Mouse (Mus musculus) heart, embryonic 14.5 days (tissue): Measurements from ENCODE around the gene Cacna1b. TPM values are rescaled to one million over a fixed set of nuclear protein-coding genes. Genes with fewer than 3 reads are reported as not detected.

Experiments
- ATAC-seq: fragments of 200-750 bp; cut with Nextera tagmentation; 2 replicates; pipeline ENCODE4 v1.8.0; 2017; ENCODE audit warnings: low read depth, moderate TSS enrichment; ENCODE audit not compliant: insufficient number of reproducible peaks, insufficient read depth, low FRiP score
- H3K27ac ChIP-seq, 2 experiments: fragments of 200-500 bp in 1 of 2; fragments of 300-500 bp in 1 of 2; sonication (generic) in 1 of 2; replicated peaks in 1 of 2; 2 replicates each; pipeline ENCODE4 v1.5.1; 2012 to 2014; ENCODE audit warnings: low read depth in 2 of 2, low read length in 2 of 2, control low read depth in 1 of 2, mild to moderate bottlenecking in 1 of 2, mixed read lengths in 1 of 2; ENCODE audit not compliant: control insufficient read depth in 1 of 2, insufficient read depth in 1 of 2
- H3K27me3 ChIP-seq: fragments of 300-500 bp; sonication (generic); 2 replicates; pipeline ENCODE4 v1.6.1; 2014; ENCODE audit warnings: mild to moderate bottlenecking, low read length, control low read depth; ENCODE audit not compliant: control insufficient read depth, insufficient read depth
- H3K36me3 ChIP-seq: fragments of 300-500 bp; sonication (generic); 2 replicates; pipeline ENCODE4 v1.6.1; 2014; ENCODE audit warnings: mild to moderate bottlenecking, control low read depth, low read length, mixed read lengths; ENCODE audit not compliant: control insufficient read depth, insufficient read depth
- H3K4me1 ChIP-seq, 2 experiments: fragments of 200-500 bp in 1 of 2; fragments of 300-500 bp in 1 of 2; sonication (generic) in 1 of 2; 2 replicates each; pipeline ENCODE4 v1.6.1; 2012 to 2014; ENCODE audit warnings: low read length in 2 of 2, control low read depth in 1 of 2, mixed read lengths in 1 of 2; ENCODE audit not compliant: control insufficient read depth in 2 of 2, insufficient read depth in 2 of 2
- H3K4me2 ChIP-seq: fragments of 300-500 bp; sonication (generic); 2 replicates; pipeline ENCODE4 v1.6.1; 2014; ENCODE audit warnings: mild to moderate bottlenecking, low read length
- H3K4me3 ChIP-seq, 2 experiments: fragments of 200-500 bp in 1 of 2; fragments of 300-500 bp in 1 of 2; sonication (generic) in 1 of 2; 2 replicates each; pipeline ENCODE4 v1.5.1; 2012 to 2014; ENCODE audit warnings: low read length in 2 of 2, mild to moderate bottlenecking in 2 of 2, control low read depth in 1 of 2, low read depth in 1 of 2, moderate library complexity in 1 of 2; ENCODE audit not compliant: control insufficient read depth in 1 of 2, insufficient read depth in 1 of 2
- H3K9ac ChIP-seq: fragments of 300-500 bp; sonication (generic); 2 replicates; pipeline ENCODE4 v1.6.1; 2014; ENCODE audit warnings: mild to moderate bottlenecking, low read length
- H3K9me3 ChIP-seq: fragments of 300-500 bp; sonication (generic); 2 replicates; pipeline ENCODE4 v1.6.1; 2016; ENCODE audit warnings: low read length, control low read depth; ENCODE audit not compliant: control insufficient read depth
- WGBS: fragments of 180-500 bp; shearing (Covaris S2); extraction: QIAGEN DNeasy Blood & Tissue Kit; methylation state at CpG from one replicate; pipeline ENCODE4 v1.1.7; 2014; 5-methylcytosine and 5-hydroxymethylcytosine counted together
- polyA plus RNA-seq: library from polyadenylated mRNA; unstranded; fragments of >200 nt; fragmentation: Nextera tagmentation; extraction: Ambion mirVana; gene quantifications from 2 replicates; pipeline ENCODE4 v1.2.1, GENCODE M21; 2014

Cacna1b gene
- polyA plus RNA-seq, 1 experiment from 2014 or later: 0.15 TPM

DNA sequence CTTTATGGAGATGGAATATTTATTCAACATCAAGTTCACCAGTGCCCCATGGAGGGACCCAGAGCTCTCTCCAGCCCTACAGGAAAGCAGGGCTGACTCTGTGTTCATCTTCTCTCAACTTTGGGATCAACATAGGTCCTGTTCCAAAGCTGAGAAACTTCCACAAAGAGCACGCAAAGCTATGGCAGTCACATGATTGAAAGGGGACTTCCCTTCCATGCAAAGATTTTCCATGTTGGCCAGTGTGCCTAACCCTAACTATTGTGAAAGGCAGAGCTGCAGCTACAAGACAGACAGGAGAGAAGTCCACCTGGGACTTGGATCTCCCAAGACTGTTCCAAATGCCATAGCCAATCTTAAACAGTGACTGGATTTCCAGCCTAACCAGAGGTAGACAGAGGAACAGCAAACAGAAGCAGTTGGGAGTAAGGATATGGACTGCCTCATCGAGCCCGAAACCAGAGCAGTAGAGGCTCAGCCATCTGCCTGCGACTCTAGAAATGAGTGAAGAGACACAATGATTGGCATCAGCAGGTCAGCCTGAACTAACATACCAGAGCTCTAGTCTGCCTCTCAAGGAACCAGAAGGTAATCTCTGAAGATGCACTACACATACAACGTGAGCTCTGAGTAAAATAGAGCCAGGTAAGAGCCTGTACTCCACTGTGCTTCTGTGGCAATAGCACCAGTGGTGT, 116.4 kb downstream of the Cacna1b start:
- H3K9ac ChIP-seq: no peak overlapping the region
- H3K9me3 ChIP-seq: no peaks in the 10 kb centered on the region
- H3K27me3 ChIP-seq: no peaks in the 10 kb centered on the region
- H3K36me3 ChIP-seq: no peaks in the 10 kb centered on the region
- H3K27ac ChIP-seq: no peak overlapping the region
- 83% methylated on average over 5 of the region's 5 CpGs for WGBS
- H3K4me3 ChIP-seq: no peak overlapping the region
- H3K4me2 ChIP-seq: no peak overlapping the region
- ATAC-seq: no peak
- no peaks in the 10 kb centered on the region for H3K4me1 ChIP-seq

- H3K9ac ChIP-seq: no peak overlapping the region
- no peaks in the 10 kb centered on the region for H3K9me3 ChIP-seq
- 80% methylated on average over 7 of the region's 7 CpGs for WGBS
- H3K27ac ChIP-seq: no peak overlapping the region
- ATAC-seq: no peak
- no peaks in the 10 kb centered on the region for H3K27me3 ChIP-seq
- H3K4me1 ChIP-seq: no peaks in the 10 kb centered on the region
- H3K4me3 ChIP-seq: no peak overlapping the region
- no peaks in the 10 kb centered on the region for H3K36me3 ChIP-seq
- no peak overlapping the region for H3K4me2 ChIP-seq
Observed at GRCm38 (mm10) chr2:24642834-24643233, 120.1 kb downstream of the Cacna1b start.

DNA sequence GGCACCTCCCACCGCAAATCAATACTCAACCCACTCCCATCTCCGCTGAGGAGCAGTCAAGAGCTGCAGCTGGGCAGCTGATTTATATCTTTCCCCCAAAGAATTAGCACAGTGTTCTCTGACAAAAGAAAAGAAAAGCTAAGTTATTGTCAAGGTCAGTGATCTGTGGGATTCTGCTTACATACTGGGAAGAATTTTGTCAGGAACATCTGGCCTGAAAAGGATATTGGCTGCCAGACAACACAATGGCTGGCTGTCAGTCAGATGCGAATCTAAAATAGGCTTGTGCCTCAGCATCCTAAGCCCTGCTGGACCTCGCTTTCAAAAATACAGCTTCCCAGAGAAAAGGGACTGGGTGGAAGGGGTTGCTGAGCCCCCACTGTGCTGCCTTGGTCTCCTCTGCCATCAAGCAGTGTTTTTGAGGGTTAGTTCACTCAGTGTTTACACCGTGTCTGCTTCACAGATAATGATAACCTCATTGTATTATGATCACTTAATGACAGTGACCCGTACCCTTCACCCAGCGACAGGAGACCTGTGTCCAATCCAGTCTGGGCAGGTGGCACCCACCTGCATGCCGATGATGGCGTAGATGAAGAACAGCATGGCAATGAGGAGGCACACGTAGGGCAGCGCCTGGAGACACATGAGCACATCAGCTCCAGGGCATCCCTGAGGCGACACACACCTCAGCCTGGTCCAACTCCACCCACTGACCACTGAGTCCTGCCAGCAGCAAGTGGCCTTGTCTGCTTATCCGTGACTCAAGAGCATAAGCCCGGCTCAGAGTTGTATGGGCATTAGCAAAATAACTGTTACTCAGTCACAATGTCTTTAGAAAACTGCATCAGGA, 124.6 kb downstream of the Cacna1b start:
- Histone ChIP-seq H3K9me3 (no peaks in the 10 kb centered on the region), H3K4me2 (no peak overlapping the region), H3K9ac (no peak overlapping the region), H3K27ac (no peak overlapping the region), H3K4me3 (no peak overlapping the region), H3K36me3 (no peaks in the 10 kb centered on the region), H3K27me3 (no peaks in the 10 kb centered on the region), H3K4me1 (no peaks in the 10 kb centered on the region)
- no peak for ATAC-seq
- 79% methylated on average over 14 of the region's 14 CpGs for WGBS

DNA sequence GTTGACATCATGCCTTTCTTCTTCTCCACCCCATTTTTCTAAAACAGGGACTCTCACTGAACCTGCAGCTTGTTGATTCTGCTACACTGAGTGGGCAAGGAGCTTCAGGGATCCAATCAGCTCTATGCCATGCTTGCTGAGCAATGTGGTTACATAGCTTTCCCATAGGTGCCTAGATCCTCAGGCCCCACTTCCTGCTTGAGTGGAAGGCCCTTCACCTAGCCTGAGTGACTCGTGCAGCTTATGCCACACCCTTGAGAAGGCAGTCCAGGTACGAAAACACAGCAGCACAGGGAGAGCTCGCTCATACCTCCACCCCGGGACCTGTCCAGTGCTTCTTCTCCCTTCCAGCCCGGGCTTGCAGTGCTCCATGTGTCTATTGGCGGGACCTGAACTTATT, 129.3 kb downstream of the Cacna1b start:
- Histone ChIP-seq H3K4me3 (no peak overlapping the region), H3K4me1 (no peaks in the 10 kb centered on the region), H3K4me2 (no peak overlapping the region), H3K9me3 (no peaks in the 10 kb centered on the region), H3K27me3 (no peaks in the 10 kb centered on the region), H3K36me3 (no peaks in the 10 kb centered on the region), H3K27ac (no peak overlapping the region), H3K9ac (no peak overlapping the region)
- ATAC-seq: no peak
- WGBS: 80% methylated on average over 6 of the region's 6 CpGs

- Histone ChIP-seq H3K9ac (no peak overlapping the region), H3K36me3 (no peaks in the 10 kb centered on the region), H3K4me1 (no peaks in the 10 kb centered on the region), H3K27ac (no peak overlapping the region), H3K27me3 (no peaks in the 10 kb centered on the region), H3K9me3 (no peaks in the 10 kb centered on the region), H3K4me2 (no peak overlapping the region), H3K4me3 (no peak overlapping the region)
- WGBS: 73% methylated on average over 4 of the region's 4 CpGs
- ATAC-seq: no peak
Observed at GRCm38 (mm10) chr2:24617141-24617540, 145.8 kb downstream of the Cacna1b start.

- no peaks in the 10 kb centered on the region for H3K9me3 ChIP-seq
- 71% methylated on average over 7 of the region's 7 CpGs for WGBS
- ATAC-seq: no peak
- H3K36me3 ChIP-seq: no peaks in the 10 kb centered on the region
- no peak overlapping the region for H3K4me2 ChIP-seq
- no peak overlapping the region for H3K9ac ChIP-seq
- no peak overlapping the region for H3K4me3 ChIP-seq
- no peak overlapping the region for H3K27ac ChIP-seq
- no peaks in the 10 kb centered on the region for H3K4me1 ChIP-seq
- H3K27me3 ChIP-seq: peaks cover 26% of the 10 kb centered on the region
Observed at GRCm38 (mm10) chr2:24609789-24610188, 153.2 kb downstream of the Cacna1b start.

DNA sequence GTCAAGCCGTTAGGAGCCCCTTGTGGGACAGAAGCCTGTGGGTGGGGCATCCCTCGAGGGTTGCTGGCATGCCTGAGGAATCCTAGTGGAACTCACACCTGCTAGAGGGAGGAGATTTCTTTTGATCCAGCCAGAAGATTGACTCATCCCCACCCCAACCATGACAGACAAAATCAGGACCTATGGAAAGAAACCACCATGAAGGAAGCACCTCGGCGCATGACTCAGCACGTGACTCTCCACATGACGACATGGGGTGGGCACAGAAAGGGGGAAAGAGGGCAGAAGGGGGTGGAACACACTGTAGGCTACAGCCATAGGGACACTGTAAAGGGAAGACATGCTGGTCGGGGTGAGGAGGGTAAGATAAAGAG, 154.2 kb downstream of the Cacna1b start:
- H3K9me3 ChIP-seq: no peaks in the 10 kb centered on the region
- ATAC-seq: no peak
- H3K27me3 ChIP-seq: peaks cover 26% of the 10 kb centered on the region
- 33% methylated on average over 7 of the region's 7 CpGs for WGBS
- no peak overlapping the region for H3K4me2 ChIP-seq
- H3K9ac ChIP-seq: no peak overlapping the region
- H3K4me3 ChIP-seq: no peak overlapping the region
- no peaks in the 10 kb centered on the region for H3K36me3 ChIP-seq
- no peak overlapping the region for H3K27ac ChIP-seq
- H3K4me1 ChIP-seq: no peaks in the 10 kb centered on the region
